Mouse (Mus musculus): ENCODE measurements at regions not wholly inside any gene's neighbourhood (a gene's known extent, or its start where the extent isn't known, plus 50 kb on each side); places are given as distances from the start of the nearest gene placed in this dataset.

- intact Hi-C loops (cut with DNase I), result loop anchor here (5.0 kb wide), 1 partner anchor 80 kb away; no protein-coding TSS in a partner anchor
- no peak for DNase-seq (ENCODE audit: low spot score in 2 of 2)
These were observed 208.5 kb upstream of the Spdye4c start for GRCm38 (mm10) chr2:128382473-128382872.

GRCm38 (mm10) chr2:128384612-128385011 is 206.4 kb upstream of the Spdye4c start:
- intact Hi-C loops (cut with DNase I), result loop anchor here (5.0 kb wide), 1 partner anchor 82 kb away; no protein-coding TSS in a partner anchor
- no peak for DNase-seq (ENCODE audit: low spot score in 2 of 2)

- DNase-seq (ENCODE audit: low spot score in 2 of 2), result no peak
These were observed 204.0 kb upstream of the Spdye4c start for GRCm38 (mm10) chr2:128386846-128387621.

GRCm38 (mm10) chr2:128387851-128388471 is 203.0 kb upstream of the Spdye4c start:
- no peak for DNase-seq (ENCODE audit: low spot score in 2 of 2)
- intact Hi-C loops (cut with DNase I), result no loop called here

More at GRCm38 (mm10) chr2:128386846-128387621, 204.0 kb upstream of the Spdye4c start:
- intact Hi-C loops (cut with DNase I), result no loop called here

GRCm38 (mm10) chr2:128388883-128389470 is 202.0 kb upstream of the Spdye4c start:
- intact Hi-C loops (cut with DNase I), result no loop called here

GRCm38 (mm10) chr2:128392344-128392743 is 198.7 kb upstream of the Spdye4c start:
- intact Hi-C loops (cut with DNase I), result no loop called here
- no peak for DNase-seq (ENCODE audit: low spot score in 2 of 2)

More at GRCm38 (mm10) chr2:128388883-128389470, 202.0 kb upstream of the Spdye4c start:
- no peak for DNase-seq (ENCODE audit: low spot score in 2 of 2)

- intact Hi-C loops (cut with DNase I), result no loop called here
- DNase-seq (ENCODE audit: low spot score in 2 of 2), result no peak
These were observed 197.6 kb upstream of the Spdye4c start for GRCm38 (mm10) chr2:128393401-128393800.

- no peak for DNase-seq (ENCODE audit: low spot score in 2 of 2)
- intact Hi-C loops (cut with DNase I), result no loop called here
These were observed 197.1 kb upstream of the Spdye4c start for GRCm38 (mm10) chr2:128393921-128394320.

- no peak for DNase-seq (ENCODE audit: low spot score in 2 of 2)
- intact Hi-C loops (cut with DNase I), result loop anchor here (1.0 kb wide), 2 partner anchors 273 to 506 kb away; no protein-coding TSS in a partner anchor
These were observed 195.6 kb upstream of the Spdye4c start for GRCm38 (mm10) chr2:128395308-128396007.

- DNase-seq (ENCODE audit: low spot score in 2 of 2), result peak; percentile 91 to 92
- intact Hi-C loops (cut with DNase I), result loop anchor here (1.0 kb wide), 2 partner anchors 274 to 507 kb away; no protein-coding TSS in a partner anchor
These were observed 195.0 kb upstream of the Spdye4c start for GRCm38 (mm10) chr2:128396008-128396346.

GRCm38 (mm10) chr2:128401359-128401758 is 189.7 kb upstream of the Spdye4c start:
- intact Hi-C loops (cut with DNase I), result loop anchor here (5.0 kb wide), 1 partner anchor 171 kb away; no protein-coding TSS in a partner anchor
- no peak for DNase-seq (ENCODE audit: low spot score in 2 of 2)

GRCm38 (mm10) chr2:128403143-128403935 is 187.7 kb upstream of the Spdye4c start:
- no peak for DNase-seq (ENCODE audit: low spot score in 2 of 2)
- intact Hi-C loops (cut with DNase I), result loop anchor here (5.0 kb wide), 1 partner anchor 169 kb away; no protein-coding TSS in a partner anchor

- intact Hi-C loops (cut with DNase I), result loop anchor here (5.0 kb wide), 1 partner anchor 168 kb away; no protein-coding TSS in a partner anchor
- no peak for DNase-seq (ENCODE audit: low spot score in 2 of 2)
These were observed 186.6 kb upstream of the Spdye4c start for GRCm38 (mm10) chr2:128404405-128404804.

GRCm38 (mm10) chr2:128407076-128407475 is 183.9 kb upstream of the Spdye4c start:
- DNase-seq (ENCODE audit: low spot score in 2 of 2), result no peak
- intact Hi-C loops (cut with DNase I), result no loop called here

- intact Hi-C loops (cut with DNase I), result no loop called here
- no peak for DNase-seq (ENCODE audit: low spot score in 2 of 2)
These were observed 182.3 kb upstream of the Spdye4c start for GRCm38 (mm10) chr2:128408718-128409117.

GRCm38 (mm10) chr2:128412352-128412751 is 178.7 kb upstream of the Spdye4c start:
- intact Hi-C loops (cut with DNase I), result no loop called here
- peak; percentile 30 to 43 for DNase-seq (ENCODE audit: low spot score in 2 of 2)

- intact Hi-C loops (cut with DNase I), result no loop called here
- DNase-seq (ENCODE audit: low spot score in 2 of 2), result no peak
These were observed 178.0 kb upstream of the Spdye4c start for GRCm38 (mm10) chr2:128412974-128413373.

- DNase-seq (ENCODE audit: low spot score in 2 of 2), result peak in 1 of 2 experiments; percentile 13
- intact Hi-C loops (cut with DNase I), result no loop called here
These were observed 176.3 kb upstream of the Spdye4c start for GRCm38 (mm10) chr2:128414588-128415240.
